Mouse (Mus musculus): ENCODE measurements around the gene Colec11. TPM values are rescaled to one million over a fixed set of nuclear protein-coding genes. Genes with fewer than 3 reads are reported as not detected.

The Colec11 gene
- total and polyA plus RNA-seq, 3 experiments: 0.54 to 0.74 TPM; not detected in 1

DNA sequence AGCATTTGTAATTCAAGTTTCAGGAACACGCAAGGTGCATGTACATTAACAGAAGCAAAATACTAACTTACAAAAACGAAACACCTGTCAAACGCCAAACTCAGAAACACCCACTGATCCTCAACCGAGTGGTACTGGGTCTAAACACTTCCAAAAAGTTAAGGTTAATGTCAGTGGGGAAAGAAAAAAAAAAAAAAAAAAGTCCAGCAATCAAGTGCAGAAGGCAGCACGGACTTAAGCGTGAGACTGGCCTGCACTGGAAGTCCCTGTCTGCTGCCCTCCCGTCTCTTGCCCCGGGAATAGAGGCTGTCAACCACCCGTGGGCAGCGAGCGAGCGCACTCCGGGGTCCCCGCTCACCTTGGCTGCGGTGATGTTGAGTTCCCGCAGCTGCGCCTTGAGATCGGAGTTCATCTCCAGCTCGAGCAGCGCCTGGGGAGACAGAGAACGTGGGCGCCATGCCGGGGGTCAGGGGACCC is 11.9 kb upstream of the Colec11 start:
- H3K79me2 ChIP-seq (ENCODE audit: control insufficient read depth, insufficient read depth, low read length, poor library complexity): peaks cover 39% of the 10 kb centered on the region
- no peaks in the 10 kb centered on the region for H3K27me3 ChIP-seq (ENCODE audit: control insufficient read depth in 1 of 2, insufficient read depth in 2 of 2, low read length in 2 of 2)
- peaks cover 33 to 34% of the 10 kb centered on the region in 2 experiments for H3K36me3 ChIP-seq (ENCODE audit: control insufficient read depth in 1 of 2, insufficient read depth in 2 of 2, low read length in 2 of 2)
- peak overlapping the region; percentile 94 for H3K9ac ChIP-seq (ENCODE audit: control insufficient read depth, low read depth, low read length, poor library complexity, severe bottlenecking)
- DNase-seq (ENCODE audit: low read depth, low spot score): peak; percentile 51
- TF ChIP-seq USF1 (IDR thresholded peaks at IDR 0.05; ENCODE audit: low read depth, low read length) (no peak), CHD1 (IDR thresholded peaks at IDR 0.05; ENCODE audit: low read depth, low read length) (peak; percentile 95), MAZ (IDR thresholded peaks at IDR 0.05; ENCODE audit: low read depth, low read length) (0 out of 2 replicates have a peak, but pooled peaks have one; percentile 17)
- peaks cover 0 to 26% of the 10 kb centered on the region in 2 experiments; a peak in 3 of 4 replicates for H3K4me1 ChIP-seq (ENCODE audit: control insufficient read depth in 1 of 2, insufficient read depth in 2 of 2, low read length in 2 of 2)
- peak overlapping the region; percentile 68 to 76 for H3K4me3 ChIP-seq (ENCODE audit: control insufficient read depth in 1 of 2, insufficient read depth in 1 of 2, low read depth in 2 of 2, low read length in 2 of 2)
- H3K9me3 ChIP-seq (replicated peaks; ENCODE audit: insufficient read depth, low read length): no peaks in the 10 kb centered on the region
- peak overlapping the region; percentile 67 for H3K27ac ChIP-seq (ENCODE audit: control insufficient read depth, low read depth, low read length)

DNA sequence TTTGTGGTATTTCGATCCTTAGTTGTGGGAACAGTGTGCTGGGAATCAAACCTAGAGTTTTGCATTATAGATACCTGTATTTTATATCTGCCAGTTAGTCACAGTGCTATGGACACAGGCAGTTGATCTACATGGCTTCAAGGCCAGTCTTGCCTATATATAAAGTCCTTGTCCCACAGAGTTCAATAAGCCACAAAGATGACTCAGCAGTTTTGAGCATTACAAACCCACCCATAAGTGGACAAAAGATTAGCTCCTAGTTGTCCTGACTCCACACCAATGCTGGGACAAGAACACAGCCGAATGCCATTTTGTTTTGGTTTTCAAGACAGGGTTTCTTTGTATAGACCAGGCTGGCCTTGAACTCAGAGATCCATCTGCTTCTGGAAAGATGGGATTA is 5.3 kb upstream of the Colec11 start:
- Histone ChIP-seq H3K9ac (ENCODE audit: control insufficient read depth, low read depth, low read length, poor library complexity, severe bottlenecking) (no peak overlapping the region), H3K4me1 (ENCODE audit: control insufficient read depth in 1 of 2, insufficient read depth in 2 of 2, low read length in 2 of 2) (peaks cover 0 to 26% of the 10 kb centered on the region in 2 experiments; a peak in 3 of 4 replicates), H3K79me2 (ENCODE audit: control insufficient read depth, insufficient read depth, low read length, poor library complexity) (peaks cover 17% of the 10 kb centered on the region), H3K9me3 (replicated peaks; ENCODE audit: insufficient read depth, low read length) (no peaks in the 10 kb centered on the region), H3K27ac (ENCODE audit: control insufficient read depth, low read depth, low read length) (peak overlapping the region; percentile 1; the same call in 1 of the 2 replicates), H3K36me3 (ENCODE audit: control insufficient read depth in 1 of 2, insufficient read depth in 2 of 2, low read length in 2 of 2) (peaks cover 24 to 37% of the 10 kb centered on the region in 2 experiments), H3K27me3 (ENCODE audit: control insufficient read depth in 1 of 2, insufficient read depth in 2 of 2, low read length in 2 of 2) (no peaks in the 10 kb centered on the region), H3K4me3 (ENCODE audit: control insufficient read depth in 1 of 2, insufficient read depth in 1 of 2, low read depth in 2 of 2, low read length in 2 of 2) (no peak overlapping the region)
- TF ChIP-seq TAL1 (IDR thresholded peaks at IDR 0.05; ENCODE audit: low read length) (no peak), POLR2AphosphoS2 (IDR thresholded peaks at IDR 0.05; ENCODE audit: low read length) (peak; percentile 18; the same call in 1 of the 2 replicates), ZKSCAN1 (IDR thresholded peaks at IDR 0.05; ENCODE audit: low read depth, low read length) (no peak), BHLHE40 (IDR thresholded peaks at IDR 0.05; ENCODE audit: borderline replicate concordance, low read depth, low read length) (no peak), ELF1 (IDR thresholded peaks at IDR 0.05; ENCODE audit: low read depth, low read length) (no peak), MAFK (IDR thresholded peaks at IDR 0.05; ENCODE audit: borderline replicate concordance, low read depth, low read length) (peak; percentile 93), SIN3A (IDR thresholded peaks at IDR 0.05; ENCODE audit: low read length) (no peak), MYB (IDR thresholded peaks at IDR 0.05; ENCODE audit: low read depth, low read length) (no peak), ZMIZ1 (IDR thresholded peaks at IDR 0.05; ENCODE audit: low read depth, low read length) (no peak), HCFC1 (IDR thresholded peaks at IDR 0.05; ENCODE audit: low read depth, low read length) (no peak), ZC3H11A (IDR thresholded peaks at IDR 0.05; ENCODE audit: low read depth, low read length) (no peak), GABPA (IDR thresholded peaks at IDR 0.05; ENCODE audit: low read depth, low read length) (peak; percentile 30; the same call in 1 of the 2 replicates), SMC3 (IDR thresholded peaks at IDR 0.05; ENCODE audit: low read depth, low read length) (0 out of 2 replicates have a peak, but pooled peaks have one; percentile 1), CHD1 (IDR thresholded peaks at IDR 0.05; ENCODE audit: low read depth, low read length) (no peak), TCF12 (IDR thresholded peaks at IDR 0.05; ENCODE audit: low read depth, low read length) (no peak), POLR2A (IDR thresholded peaks at IDR 0.05; ENCODE audit: control insufficient read depth in 1 of 2, insufficient read depth in 1 of 2, low read depth in 1 of 2, low read length in 2 of 2, poor library complexity in 1 of 2) (peak in 1 of 2 experiments; percentile 51; a peak in 2 of 4 replicates), MEF2A (IDR thresholded peaks at IDR 0.05; ENCODE audit: extremely low read depth, insufficient replicate concordance, low read depth, low read length, poor library complexity, severe bottlenecking) (no peak)
- peak; percentile 64 for DNase-seq (ENCODE audit: low read depth, low spot score)
